Mouse (Mus musculus): ENCODE results near the gene Ankrd33b.

- TF ChIP-seq POLR2A (IDR thresholded peaks at IDR 0.05; ENCODE audit: low read depth, low read length), result no peak
- no peak for TF ChIP-seq CTCF (IDR thresholded peaks at IDR 0.05; ENCODE audit: borderline replicate concordance, insufficient read depth, low read length)
These were observed 85.7 kb downstream of the Ankrd33b start for GRCm38 (mm10) chr15:31281830-31282229.

All from embryonic fibroblast, embryonic 13.5 days (primary cell).